ENCODE assay signal across 35 mouse cellular contexts in genomic region chr11:61222007-61222406, GRCm38 (mm10). TPM values are rescaled to one million over a fixed set of nuclear protein-coding genes. Genes with fewer than 3 reads are reported as not detected.
"Had no signal": no experiment of that assay in that cellular context is flagged by ENCODE, and none has a peak within 500 bp of the region (broad histone marks: within the 10 kb centered on the region; RNA-seq: fewer than 3 reads in every experiment).

No protein-coding gene starts in this region.

- H3K27ac ChIP-seq: limb, embryonic 10.5 days; limb, embryonic 12.5 days; limb, embryonic 13.5 days; limb, embryonic 15.5 days; liver, embryonic 12.5 days; liver, embryonic 13.5 days; liver, embryonic 14.5 days; liver, embryonic 15.5 days; lung, embryonic 15.5 days; macrophage; midbrain, embryonic 10.5 days; midbrain, embryonic 12.5 days; midbrain, embryonic 13.5 days; midbrain, embryonic 15.5 days; neural tube, embryonic 12.5 days had no signal

- H3K4me3 ChIP-seq: limb, embryonic 10.5 days; limb, embryonic 12.5 days; limb, embryonic 13.5 days; limb, embryonic 15.5 days; liver, embryonic 12.5 days; liver, embryonic 13.5 days; liver, embryonic 15.5 days; lung, embryonic 15.5 days; megakaryocyte, embryonic 14.5 days; midbrain, embryonic 10.5 days; midbrain, embryonic 12.5 days; midbrain, embryonic 13.5 days; midbrain, embryonic 15.5 days; myocyte; neural tube, embryonic 12.5 days had no signal

- ATAC-seq: liver, embryonic 12.5 days; liver, postnatal 0 days; lung, postnatal 0 days; midbrain, embryonic 13.5 days; midbrain, embryonic 15.5 days; midbrain, embryonic 16.5 days had no signal

- DNase-seq: left cerebral cortex, postnatal 4 days; liver; liver, embryonic 13.5 days; liver, postnatal 0 days; lung, adult 18-20 months; lung, adult 2 months; lung, embryonic 14.5 days; lung, postnatal 10 days; lung, postnatal 14 days; lung, postnatal 36 days; lung, postnatal 4 days; midbrain, embryonic 14.5 days had no signal

RNA-seq across cellular contexts. Expression of gene Aldh3a1, which starts 14.7 kb away (rescaled TPM):
- total RNA-seq: liver, adult 2 months; megakaryocyte progenitor cell, adult 5-6 weeks; megakaryocyte, adult 5-6 weeks; megakaryocyte-erythroid progenitor cell, adult 5-6 weeks; monocyte, adult 5-6 weeks had no signal
